Mouse (Mus musculus): ENCODE measurements at regions not wholly inside any gene's neighbourhood (a gene's known extent, or its start where the extent isn't known, plus 50 kb on each side); places are given as distances from the start of the nearest gene placed in this dataset.

DNA sequence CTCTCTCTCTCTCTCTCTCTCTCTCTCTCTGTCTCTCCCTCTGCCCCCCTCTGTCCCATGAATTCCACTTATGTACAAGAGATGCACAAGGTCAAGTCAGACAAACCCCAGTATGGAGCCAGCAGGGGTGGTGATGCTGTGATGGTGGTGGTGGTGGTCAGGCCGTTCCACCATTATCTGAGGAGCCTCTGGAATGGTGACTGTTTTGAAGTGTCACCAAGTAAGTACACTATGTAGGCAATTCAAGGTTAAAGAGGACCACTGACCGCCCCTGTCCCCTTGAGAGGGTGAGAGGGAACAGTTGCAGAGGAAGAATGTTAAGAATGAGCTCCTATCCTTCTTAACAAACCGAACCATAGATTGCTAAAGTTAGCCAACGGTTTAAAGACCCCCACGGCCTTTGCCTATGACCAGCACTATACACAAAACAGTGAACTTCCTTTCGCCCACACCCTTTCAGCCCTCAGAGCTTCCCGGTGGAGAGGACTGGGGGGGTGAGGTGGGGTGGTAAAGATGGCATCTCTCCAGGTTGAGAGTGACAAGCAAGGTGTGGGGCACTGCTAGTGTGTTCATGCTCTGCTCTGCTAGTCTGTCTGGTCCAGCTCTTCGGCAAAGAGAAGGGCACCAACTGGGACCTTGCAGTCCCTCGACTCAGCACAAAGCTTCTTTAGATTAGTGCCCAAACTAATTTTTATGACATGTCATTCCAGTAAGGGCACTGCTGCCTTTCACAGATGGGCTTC, 128.7 kb upstream of the Ankrd55 start:
- Histone ChIP-seq H3K4me2 (no peak overlapping the region), H3K9ac (no peak overlapping the region), H3K27ac (no peak overlapping the region), H3K4me3 (no peak overlapping the region), H3K27me3 (no peaks in the 10 kb centered on the region), H3K36me3 (no peaks in the 10 kb centered on the region), H3K4me1 (peaks cover 38% of the 10 kb centered on the region), H3K9me3 (peaks cover 5% of the 10 kb centered on the region; the same call in 1 of the 2 replicates)
- ATAC-seq (ENCODE audit: insufficient number of reproducible peaks, insufficient read depth, low FRiP score, low TSS enrichment, low read depth) = no peak
- 75% methylated on average over 9 of the region's 9 CpGs for WGBS

DNA sequence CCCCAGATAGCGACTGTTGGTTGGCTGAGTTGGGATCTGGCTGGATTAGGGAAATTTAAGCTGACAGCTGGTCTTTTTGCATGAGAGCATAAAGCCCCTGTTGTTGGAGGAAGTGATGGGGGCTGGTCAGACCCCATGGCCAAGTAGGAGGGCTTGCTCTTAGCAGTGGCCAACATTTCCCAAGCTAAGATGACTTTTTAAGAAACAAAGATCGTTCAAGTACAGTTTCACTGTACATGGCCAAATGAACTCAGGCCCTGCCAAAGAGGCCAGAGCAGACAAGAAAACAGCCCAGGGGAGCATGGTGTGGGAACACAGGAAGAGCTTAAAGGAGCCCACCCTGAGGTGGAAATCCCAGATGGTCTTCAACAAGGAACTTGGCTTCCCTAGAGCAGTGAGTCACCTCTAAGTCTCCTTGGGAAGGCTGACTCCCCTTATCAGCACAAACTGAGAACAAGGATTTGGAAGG, 128.0 kb upstream of the Ankrd55 start:
- Histone ChIP-seq H3K9ac (no peak overlapping the region), H3K4me1 (peaks cover 38% of the 10 kb centered on the region), H3K27ac (peak overlapping the region; percentile 56; the same call in 1 of the 2 replicates), H3K36me3 (no peaks in the 10 kb centered on the region), H3K9me3 (peaks cover 5% of the 10 kb centered on the region; the same call in 1 of the 2 replicates), H3K27me3 (no peaks in the 10 kb centered on the region), H3K4me3 (no peak overlapping the region), H3K4me2 (no peak overlapping the region)
- ATAC-seq (ENCODE audit: insufficient number of reproducible peaks, insufficient read depth, low FRiP score, low TSS enrichment, low read depth) = no peak
- 41% methylated on average over 2 of the region's 2 CpGs for WGBS

DNA sequence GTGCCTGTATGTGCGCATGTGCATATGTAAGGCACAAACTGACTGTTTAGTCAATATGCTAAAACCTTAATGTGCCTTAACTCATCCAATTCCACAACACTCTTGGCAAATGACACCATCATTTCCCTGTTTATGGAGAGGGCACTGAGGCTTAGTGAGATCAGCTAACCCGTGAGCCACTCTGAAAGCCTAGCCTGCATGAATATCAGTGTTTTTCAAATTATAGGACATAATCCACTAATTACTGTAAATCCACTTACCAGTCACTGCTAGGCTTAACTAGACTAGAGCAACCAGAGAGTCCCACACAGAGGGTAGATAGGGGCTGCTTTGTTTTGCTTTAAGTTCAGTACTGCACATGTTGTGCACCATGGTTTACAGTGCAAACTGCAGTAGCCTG, 127.5 kb upstream of the Ankrd55 start:
- Histone ChIP-seq H3K4me1 (peaks cover 40% of the 10 kb centered on the region), H3K4me2 (no peak overlapping the region), H3K27ac (peak overlapping the region; percentile 56), H3K27me3 (no peaks in the 10 kb centered on the region), H3K9me3 (peaks cover 5% of the 10 kb centered on the region; the same call in 1 of the 2 replicates), H3K36me3 (no peaks in the 10 kb centered on the region), H3K9ac (no peak overlapping the region), H3K4me3 (no peak overlapping the region)
- 77% methylated on average over 2 of the region's 2 CpGs for WGBS
- no peak for ATAC-seq (ENCODE audit: insufficient number of reproducible peaks, insufficient read depth, low FRiP score, low TSS enrichment, low read depth)

DNA sequence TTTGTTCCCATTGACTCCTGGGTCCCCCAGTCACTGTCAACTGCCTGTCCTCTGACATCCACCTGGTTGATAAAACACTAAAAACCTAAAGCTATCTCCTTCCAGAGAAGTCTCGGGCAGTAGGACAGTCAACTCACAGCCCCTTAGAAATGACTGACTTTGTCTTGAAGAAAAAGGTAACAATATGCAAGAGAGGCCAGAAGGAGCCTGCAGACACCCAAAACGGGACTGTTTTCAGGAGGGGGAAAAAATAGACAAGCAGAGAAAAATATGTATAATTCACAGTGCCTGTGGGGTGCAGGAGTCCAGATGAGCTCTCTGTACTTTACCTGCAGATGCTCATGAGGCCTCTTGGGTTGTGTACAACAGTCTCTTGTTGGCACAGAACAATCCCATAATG, 126.4 kb upstream of the Ankrd55 start:
- ATAC-seq (ENCODE audit: insufficient number of reproducible peaks, insufficient read depth, low FRiP score, low TSS enrichment, low read depth) = no peak
- no peaks in the 10 kb centered on the region for H3K36me3 ChIP-seq
- peaks cover 5% of the 10 kb centered on the region; the same call in 1 of the 2 replicates for H3K9me3 ChIP-seq
- H3K27ac ChIP-seq = no peak overlapping the region
- H3K9ac ChIP-seq = no peak overlapping the region
- H3K27me3 ChIP-seq = no peaks in the 10 kb centered on the region
- no peak overlapping the region for H3K4me3 ChIP-seq
- H3K4me2 ChIP-seq = no peak overlapping the region
- 89% methylated on average over 2 of the region's 2 CpGs for WGBS
- peaks cover 49% of the 10 kb centered on the region for H3K4me1 ChIP-seq

DNA sequence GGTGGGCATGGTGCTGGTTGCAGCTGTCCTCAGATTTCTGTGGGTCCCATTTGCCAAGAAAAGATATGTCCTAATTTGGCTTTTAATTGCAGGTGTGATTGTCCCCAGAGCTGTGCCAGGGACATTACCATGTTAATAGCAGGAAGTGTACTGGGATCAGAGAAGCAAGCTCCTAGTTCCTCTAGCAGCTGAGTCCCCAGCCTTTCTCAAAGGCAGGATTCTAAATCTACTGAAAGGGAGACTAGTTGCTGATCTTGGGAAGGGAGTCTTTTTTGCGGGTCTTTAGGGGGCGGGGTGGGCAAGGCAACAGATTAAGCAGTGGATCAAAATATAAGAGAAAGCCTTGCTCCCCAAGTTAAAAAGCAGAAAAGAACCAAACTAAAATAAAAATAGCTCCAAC, 122.3 kb upstream of the Ankrd55 start:
- peaks cover 38% of the 10 kb centered on the region for H3K4me1 ChIP-seq
- H3K9ac ChIP-seq = no peak overlapping the region
- no peaks in the 10 kb centered on the region for H3K27me3 ChIP-seq
- 36% methylated on average over 2 of the region's 2 CpGs for WGBS
- ATAC-seq (ENCODE audit: insufficient number of reproducible peaks, insufficient read depth, low FRiP score, low TSS enrichment, low read depth) = no peak
- no peak overlapping the region for H3K4me2 ChIP-seq
- peak overlapping the region; percentile 75 for H3K27ac ChIP-seq
- H3K9me3 ChIP-seq = no peaks in the 10 kb centered on the region
- H3K36me3 ChIP-seq = no peaks in the 10 kb centered on the region
- no peak overlapping the region for H3K4me3 ChIP-seq

DNA sequence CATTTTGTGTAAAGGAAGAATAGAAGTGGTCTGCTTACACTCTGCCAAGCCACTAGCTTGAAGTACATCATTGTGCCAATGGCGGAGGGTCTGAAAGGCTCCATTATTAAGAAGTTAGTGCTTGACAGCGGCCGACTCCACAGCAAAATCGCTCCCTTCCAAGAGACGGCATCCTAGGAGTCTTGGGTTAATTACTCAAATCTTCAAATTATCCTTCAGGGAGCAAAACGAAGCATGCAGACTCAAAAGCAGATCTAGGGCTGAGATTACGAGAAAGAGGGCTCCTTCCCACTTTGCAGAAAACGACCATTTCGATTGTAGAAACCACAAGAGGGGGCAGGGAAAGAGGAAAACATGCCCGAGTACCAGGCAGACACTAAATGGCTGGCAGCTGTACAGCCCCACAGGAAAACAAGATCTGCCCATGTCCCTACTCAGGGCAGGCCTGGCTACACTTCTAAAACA, 121.9 kb upstream of the Ankrd55 start:
- H3K27me3 ChIP-seq = no peaks in the 10 kb centered on the region
- no peak overlapping the region for H3K9ac ChIP-seq
- H3K4me2 ChIP-seq = peak overlapping the region; percentile 37
- WGBS = 10% methylated on average over 10 of the region's 10 CpGs
- H3K27ac ChIP-seq = peak overlapping the region; percentile 75
- no peaks in the 10 kb centered on the region for H3K36me3 ChIP-seq
- peaks cover 35% of the 10 kb centered on the region for H3K4me1 ChIP-seq
- no peak overlapping the region for H3K4me3 ChIP-seq
- ATAC-seq (ENCODE audit: insufficient number of reproducible peaks, insufficient read depth, low FRiP score, low TSS enrichment, low read depth) = 0 out of 2 replicates have a peak, but pooled peaks have one; percentile 37
- H3K9me3 ChIP-seq = no peaks in the 10 kb centered on the region

DNA sequence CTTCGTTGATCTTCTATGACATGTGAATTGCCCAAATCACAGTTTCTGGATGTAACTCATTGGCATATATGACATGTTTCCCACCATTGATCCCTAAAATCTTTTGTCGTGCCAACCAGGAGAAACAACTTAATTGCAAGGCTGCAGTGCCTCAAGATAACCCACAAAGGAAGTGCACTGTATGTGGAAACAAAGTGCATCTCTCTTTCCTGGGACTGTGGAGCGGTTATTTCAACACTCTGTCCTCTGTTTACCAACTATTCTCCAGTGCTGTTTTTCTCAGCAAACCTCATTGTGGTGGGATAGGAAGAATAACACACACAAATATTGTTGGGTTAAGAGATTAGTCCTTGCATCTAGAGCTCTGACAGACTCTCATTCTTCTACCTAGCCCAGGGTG, 119.8 kb upstream of the Ankrd55 start:
- Histone ChIP-seq H3K27ac (no peak overlapping the region), H3K4me2 (no peak overlapping the region), H3K4me1 (peaks cover 24% of the 10 kb centered on the region), H3K36me3 (no peaks in the 10 kb centered on the region), H3K4me3 (no peak overlapping the region), H3K9me3 (no peaks in the 10 kb centered on the region), H3K9ac (no peak overlapping the region), H3K27me3 (no peaks in the 10 kb centered on the region)
- WGBS = 83% methylated on average over 3 of the region's 3 CpGs
- no peak for ATAC-seq (ENCODE audit: insufficient number of reproducible peaks, insufficient read depth, low FRiP score, low TSS enrichment, low read depth)

DNA sequence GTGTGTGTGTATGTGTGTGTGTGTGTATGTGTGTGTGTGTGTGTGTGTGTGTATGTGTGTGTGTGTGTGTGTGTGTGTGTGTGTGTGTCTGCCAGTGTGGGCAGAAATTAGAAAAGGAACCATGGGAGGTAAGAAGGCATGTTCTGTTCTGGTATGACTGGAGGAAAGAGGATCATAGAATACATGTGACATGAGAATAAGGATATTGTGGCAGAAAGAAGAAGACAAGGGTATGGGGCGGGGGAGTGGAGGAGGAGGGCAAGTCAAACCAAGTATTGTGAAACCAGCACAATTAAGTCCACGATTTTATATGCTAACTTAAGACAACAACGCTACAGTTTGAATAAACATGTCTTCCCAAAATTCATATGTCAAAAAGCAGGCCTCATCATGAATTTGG, 117.4 kb upstream of the Ankrd55 start:
- H3K9me3 ChIP-seq = no peaks in the 10 kb centered on the region
- ATAC-seq (ENCODE audit: insufficient number of reproducible peaks, insufficient read depth, low FRiP score, low TSS enrichment, low read depth) = no peak

DNA sequence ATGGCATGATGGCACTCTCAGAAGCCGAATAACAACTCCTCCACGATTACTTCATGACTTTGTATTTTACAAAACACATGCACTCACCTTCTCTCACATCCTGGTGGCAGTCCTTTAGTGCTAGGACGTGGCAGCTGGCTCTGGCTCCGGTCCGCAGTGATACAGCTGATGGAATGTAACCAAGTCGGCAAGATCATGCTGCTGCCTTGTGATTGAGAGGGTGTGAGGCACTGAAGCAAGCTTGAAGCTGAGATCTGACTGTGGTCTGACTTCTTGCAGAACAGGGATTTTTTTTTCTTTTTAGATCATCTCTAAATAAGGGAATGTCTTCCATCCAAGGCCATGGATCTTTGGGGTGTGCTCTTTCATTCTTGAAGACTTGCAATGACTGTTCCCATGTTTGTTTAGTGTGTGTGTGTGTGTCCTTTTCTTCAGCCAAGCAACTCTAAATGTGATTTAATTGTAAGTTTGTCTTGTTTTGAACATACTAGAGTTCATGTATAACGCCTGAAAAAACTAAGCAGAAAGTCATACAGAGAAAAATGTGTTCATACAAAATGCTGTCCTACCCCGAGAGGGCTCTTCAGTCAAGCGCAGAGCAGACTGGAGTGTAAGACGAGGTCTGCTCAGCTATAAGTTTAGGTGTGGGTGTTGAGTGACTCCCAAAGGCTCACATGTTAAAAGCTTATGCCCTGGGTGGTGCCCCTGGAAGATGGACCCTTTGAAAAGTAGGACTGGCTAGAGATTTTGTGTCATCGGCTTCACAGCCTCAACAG, 116.1 kb upstream of the Ankrd55 start:
- 82% methylated on average over 11 of the region's 11 CpGs for WGBS
- H3K36me3 ChIP-seq = no peaks in the 10 kb centered on the region
- no peak for ATAC-seq (ENCODE audit: insufficient number of reproducible peaks, insufficient read depth, low FRiP score, low TSS enrichment, low read depth)
- H3K27me3 ChIP-seq = no peaks in the 10 kb centered on the region
- H3K9me3 ChIP-seq = no peaks in the 10 kb centered on the region
- H3K4me1 ChIP-seq = peaks cover 1% of the 10 kb centered on the region; the same call in 1 of the 2 replicates
- no peak overlapping the region for H3K4me2 ChIP-seq
- no peak overlapping the region for H3K9ac ChIP-seq
- no peak overlapping the region for H3K27ac ChIP-seq
- no peak overlapping the region for H3K4me3 ChIP-seq

More for the DNA sequence above, 117.4 kb upstream of the Ankrd55 start:
- H3K36me3 ChIP-seq = no peaks in the 10 kb centered on the region
- H3K27me3 ChIP-seq = no peaks in the 10 kb centered on the region
- H3K4me1 ChIP-seq = peaks cover 11% of the 10 kb centered on the region
- WGBS = 90% methylated on average over 3 of the region's 3 CpGs
- H3K4me2 ChIP-seq = no peak overlapping the region
- no peak overlapping the region for H3K9ac ChIP-seq
- no peak overlapping the region for H3K4me3 ChIP-seq
- H3K27ac ChIP-seq = no peak overlapping the region

DNA sequence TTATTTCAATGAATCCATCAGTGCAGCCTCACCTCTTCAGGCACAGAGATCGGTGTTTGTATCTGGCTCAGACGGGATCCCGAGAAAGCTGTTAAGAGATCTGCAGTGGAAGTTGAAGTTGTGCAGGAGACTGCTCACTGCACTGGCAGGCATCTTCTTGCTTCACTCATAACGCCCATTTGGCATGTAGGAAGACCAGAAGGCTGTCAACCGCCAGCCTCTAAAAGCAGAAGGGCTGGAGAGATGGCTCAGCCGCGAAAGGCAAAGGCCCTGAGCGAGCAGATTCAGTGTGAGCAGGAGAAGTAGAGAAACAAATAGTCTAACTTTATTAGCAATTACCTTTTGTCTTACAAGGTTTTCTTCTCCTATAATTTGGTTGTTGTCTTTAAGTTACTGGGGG, 114.3 kb upstream of the Ankrd55 start:
- no peak for ATAC-seq (ENCODE audit: insufficient number of reproducible peaks, insufficient read depth, low FRiP score, low TSS enrichment, low read depth)
- no peaks in the 10 kb centered on the region for H3K36me3 ChIP-seq
- 85% methylated on average over 8 of the region's 8 CpGs for WGBS

DNA sequence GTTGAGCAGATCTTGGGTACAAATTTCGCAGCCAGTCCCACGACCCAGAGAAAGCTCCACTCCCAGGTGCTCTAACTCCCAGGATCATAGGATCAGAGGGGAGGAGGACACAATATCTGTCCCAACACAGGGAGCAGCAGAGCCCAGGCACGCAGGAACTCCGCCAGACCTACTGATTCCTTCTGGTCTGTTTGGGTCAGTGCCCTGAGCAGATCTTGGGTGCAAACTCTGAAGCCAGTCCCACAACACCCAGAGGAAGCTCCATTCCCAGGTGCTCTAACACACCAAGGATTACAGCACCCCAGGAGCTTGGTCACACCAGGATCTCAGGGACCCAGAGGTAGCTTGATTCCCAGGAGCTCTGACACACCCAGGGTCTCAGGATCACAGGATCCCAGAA, 110.2 kb upstream of the Ankrd55 start:
- no peak overlapping the region for H3K27ac ChIP-seq
- no peak overlapping the region for H3K9ac ChIP-seq
- H3K9me3 ChIP-seq = no peaks in the 10 kb centered on the region
- no peak overlapping the region for H3K4me3 ChIP-seq
- no peak for ATAC-seq (ENCODE audit: insufficient number of reproducible peaks, insufficient read depth, low FRiP score, low TSS enrichment, low read depth)
- no peak overlapping the region for H3K4me2 ChIP-seq
- 86% methylated on average over 4 of the region's 4 CpGs for WGBS
- H3K27me3 ChIP-seq = no peaks in the 10 kb centered on the region
- H3K4me1 ChIP-seq = no peaks in the 10 kb centered on the region
- no peaks in the 10 kb centered on the region for H3K36me3 ChIP-seq

More for the DNA sequence above, 114.3 kb upstream of the Ankrd55 start:
- Histone ChIP-seq H3K27ac (no peak overlapping the region), H3K9ac (no peak overlapping the region), H3K4me3 (no peak overlapping the region), H3K27me3 (no peaks in the 10 kb centered on the region), H3K9me3 (no peaks in the 10 kb centered on the region), H3K4me2 (no peak overlapping the region), H3K4me1 (no peaks in the 10 kb centered on the region)

DNA sequence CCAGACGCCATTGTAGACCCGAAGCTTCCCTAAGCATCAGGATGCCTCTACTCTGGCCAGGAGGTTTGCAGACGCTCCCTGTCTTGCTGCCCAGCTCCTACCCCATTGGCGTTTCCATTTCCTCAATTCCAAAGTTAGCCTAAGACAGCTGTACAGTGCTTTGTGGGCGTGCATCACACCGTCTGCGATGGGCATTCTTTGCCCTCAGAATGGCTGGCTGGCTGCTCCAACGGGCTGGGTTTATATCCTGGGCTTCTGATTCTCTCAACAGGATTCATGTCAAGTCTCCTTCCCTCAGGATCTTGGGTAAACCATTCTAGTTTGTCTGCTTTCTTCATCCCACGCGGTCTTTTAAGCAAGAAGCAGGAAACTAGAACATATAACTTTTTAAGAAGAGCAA, 104.3 kb upstream of the Ankrd55 start:
- no peak for ATAC-seq (ENCODE audit: insufficient number of reproducible peaks, insufficient read depth, low FRiP score, low TSS enrichment, low read depth)
- Histone ChIP-seq H3K9ac (no peak overlapping the region), H3K4me1 (peaks cover 25% of the 10 kb centered on the region), H3K27me3 (no peaks in the 10 kb centered on the region), H3K36me3 (no peaks in the 10 kb centered on the region), H3K4me2 (no peak overlapping the region), H3K27ac (no peak overlapping the region), H3K4me3 (no peak overlapping the region), H3K9me3 (no peaks in the 10 kb centered on the region)
- 93% methylated on average over 10 of the region's 10 CpGs for WGBS
